In the genomic region with DNA sequence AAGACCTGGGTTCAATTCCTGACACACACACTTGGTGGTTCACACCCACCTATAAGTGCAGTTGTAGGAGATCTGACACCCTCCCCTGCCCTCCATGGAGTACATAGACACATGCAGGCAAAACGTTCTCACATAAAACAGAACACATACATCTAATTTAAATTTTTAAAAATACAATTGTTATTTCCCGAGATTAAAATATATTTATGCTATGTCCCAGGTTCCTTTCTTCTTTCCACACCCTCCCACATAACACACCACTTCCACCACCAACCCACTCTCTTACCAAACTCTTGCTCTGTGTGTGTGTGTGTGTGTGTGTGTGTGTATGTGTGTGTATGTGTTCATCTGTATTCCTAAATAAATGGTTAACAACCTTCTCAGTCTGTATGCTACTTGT, we compare ENCODE assay signal across 22 mouse cellular contexts. TPM values are rescaled to one million over a fixed set of nuclear protein-coding genes. Genes with fewer than 3 reads are reported as not detected.
DNase-seq lines count a peak whose midpoint lies in the region; ATAC-seq lines count a peak whose summit lies in the region.
"Had no signal": no experiment of that assay in that cellular context is flagged by ENCODE, and none has a peak within 500 bp of the region (broad histone marks: within the 10 kb centered on the region; RNA-seq: fewer than 3 reads in every experiment).

No protein-coding gene starts in this region.

- H3K27ac ChIP-seq in liver, embryonic 11.5 days (ENCODE audit: low read depth, low read length), result peak overlapping the region; percentile 25; the same call in 1 of the 2 replicates
- H3K27ac ChIP-seq in liver, embryonic 13.5 days, result peak overlapping the region; percentile 71; the same call in 1 of the 2 replicates
- 0 out of 2 replicates have a peak overlapping the region, but pooled peaks have one; percentile 34 for H3K27ac ChIP-seq in liver, embryonic 15.5 days (replicated peaks)
- H3K27ac ChIP-seq: embryonic facial prominence, embryonic 13.5 days; embryonic facial prominence, embryonic 15.5 days; forebrain, embryonic 10.5 days; forebrain, embryonic 12.5 days had no signal

- no peaks in the 10 kb centered on the region for H3K27me3 ChIP-seq in liver, embryonic 11.5 days (replicated peaks; ENCODE audit: control insufficient read depth, insufficient read depth, low read length)
- no peaks in the 10 kb centered on the region for H3K27me3 ChIP-seq in liver, embryonic 13.5 days
- H3K27me3 ChIP-seq in liver, embryonic 15.5 days, result no peaks in the 10 kb centered on the region
- H3K27me3 ChIP-seq: embryonic facial prominence, embryonic 13.5 days; embryonic facial prominence, embryonic 15.5 days; forebrain, embryonic 12.5 days had no signal

- H3K4me1 ChIP-seq in liver, embryonic 11.5 days (replicated peaks; ENCODE audit: control insufficient read depth, insufficient read depth, low read length), result peaks cover 8% of the 10 kb centered on the region
- peaks cover 55% of the 10 kb centered on the region for H3K4me1 ChIP-seq in liver, embryonic 13.5 days (replicated peaks)
- H3K4me1 ChIP-seq in liver, embryonic 15.5 days (replicated peaks), result peaks cover 54% of the 10 kb centered on the region

- DNase-seq in liver, embryonic 11.5 days (ENCODE audit: low spot score), result no peak
- no peak for DNase-seq in liver
- no peak for DNase-seq in liver, embryonic 13.5 days
- no peak for DNase-seq in kidney, adult 8-10 months
- DNase-seq: adrenal gland, adult 2 months; adrenal gland, postnatal 10 days; adrenal gland, postnatal 25 days; cerebellum, adult 11 months; cerebellum, adult 18-20 months; cerebellum, adult 8-10 months; cerebellum, adult 9-11 months; cerebellum, postnatal 14 days; cerebellum, postnatal 36 days; embryo, embryonic 11 days had no signal

- 88% methylated on average over 2 of the region's 2 CpGs for WGBS in liver, embryonic 11.5 days
- WGBS in liver, embryonic 13.5 days (ENCODE audit: insufficient replicate concordance), result 77% methylated on average over 2 of the region's 2 CpGs
- WGBS in liver, embryonic 15.5 days (ENCODE audit: insufficient replicate concordance), result 75% methylated on average over 2 of the region's 2 CpGs

- H3K9me3 ChIP-seq in liver, embryonic 11.5 days (ENCODE audit: control insufficient read depth, low read length), result no peaks in the 10 kb centered on the region
- H3K9me3 ChIP-seq in liver, embryonic 13.5 days (replicated peaks), result 0 out of 2 replicates have a peak, but pooled peaks cover 3% of the 10 kb centered on the region
- H3K9me3 ChIP-seq in liver, embryonic 15.5 days (replicated peaks), result no peaks in the 10 kb centered on the region
- H3K9me3 ChIP-seq: embryonic facial prominence, embryonic 13.5 days; embryonic facial prominence, embryonic 15.5 days; forebrain, embryonic 12.5 days had no signal

- H3K9ac ChIP-seq in liver, embryonic 11.5 days (ENCODE audit: low read depth, low read length), result no peak overlapping the region
- peak overlapping the region; percentile 41 for H3K9ac ChIP-seq in liver, embryonic 13.5 days
- H3K9ac ChIP-seq in liver, embryonic 15.5 days, result no peak overlapping the region
- H3K9ac ChIP-seq: embryonic facial prominence, embryonic 13.5 days; embryonic facial prominence, embryonic 15.5 days; forebrain, embryonic 12.5 days had no signal

- no peak overlapping the region for H3K4me2 ChIP-seq in liver, embryonic 11.5 days
- no peak overlapping the region for H3K4me2 ChIP-seq in liver, embryonic 13.5 days
- H3K4me2 ChIP-seq in liver, embryonic 15.5 days, result no peak overlapping the region
- H3K4me2 ChIP-seq: embryonic facial prominence, embryonic 13.5 days; embryonic facial prominence, embryonic 15.5 days; forebrain, embryonic 12.5 days had no signal

- no peak overlapping the region for H3K4me3 ChIP-seq in liver, embryonic 11.5 days (ENCODE audit: low read depth, low read length)
- no peak overlapping the region for H3K4me3 ChIP-seq in liver, embryonic 13.5 days (replicated peaks)
- no peak overlapping the region for H3K4me3 ChIP-seq in liver, embryonic 15.5 days (replicated peaks)
- H3K4me3 ChIP-seq: embryonic facial prominence, embryonic 13.5 days; embryonic facial prominence, embryonic 15.5 days; erythroblast, embryonic 14.5 days; forebrain, embryonic 10.5 days; forebrain, embryonic 12.5 days had no signal

- peaks cover 24% of the 10 kb centered on the region for H3K36me3 ChIP-seq in liver, embryonic 11.5 days (ENCODE audit: control insufficient read depth, insufficient read depth, low read length)
- peaks cover 51% of the 10 kb centered on the region for H3K36me3 ChIP-seq in liver, embryonic 13.5 days
- peaks cover 49% of the 10 kb centered on the region for H3K36me3 ChIP-seq in liver, embryonic 15.5 days (replicated peaks)

- no peak for ATAC-seq in liver, embryonic 11.5 days (replicated peaks; ENCODE audit: low FRiP score)
- ATAC-seq in liver, embryonic 13.5 days (ENCODE audit: low read depth), result no peak
- no peak for ATAC-seq in liver, embryonic 15.5 days (ENCODE audit: insufficient read depth)
- ATAC-seq: forebrain, embryonic 14.5 days; forebrain, embryonic 16.5 days had no signal

RNA-seq across cellular contexts. Expression of a gene that starts 3.0 kb away (rescaled TPM):
- 32.6 and 35.5 TPM in 2 replicates for polyA plus RNA-seq in liver, embryonic 11.5 days (2014; fragmentation: Nextera tagmentation; extraction: Ambion mirVana)
- polyA plus RNA-seq in liver, embryonic 13.5 days (2015; fragmentation: Nextera tagmentation; extraction: Ambion mirVana), result 18.0 and 19.1 TPM in 2 replicates
- polyA plus RNA-seq in liver, embryonic 15.5 days (2015; fragmentation: Nextera tagmentation; extraction: Ambion mirVana), result 19.4 and 21.6 TPM in 2 replicates

RNA-seq across cellular contexts. Expression of a gene that starts 58.8 kb away (rescaled TPM):
- polyA plus RNA-seq in liver, embryonic 11.5 days (2014; fragmentation: Nextera tagmentation; extraction: Ambion mirVana), result 26.2 and 28.7 TPM in 2 replicates
- polyA plus RNA-seq in liver, embryonic 13.5 days (2015; fragmentation: Nextera tagmentation; extraction: Ambion mirVana), result 15.4 and 18.1 TPM in 2 replicates
- polyA plus RNA-seq in liver, embryonic 15.5 days (2015; fragmentation: Nextera tagmentation; extraction: Ambion mirVana), result 16.1 and 17.1 TPM in 2 replicates
